Mouse (Mus musculus) hindbrain, embryonic 11.5 days (tissue): ENCODE results near the gene Pde6d. TPM values are rescaled to one million over a fixed set of nuclear protein-coding genes. Genes with fewer than 3 reads are reported as not detected.

ENCODE experiments used
- ATAC-seq: fragments of 200-750 bp; cut with Nextera tagmentation; 2 replicates; pipeline ENCODE4 v1.8.0; 2017; ENCODE audit warnings: mild to moderate bottlenecking, moderate TSS enrichment, moderate library complexity; ENCODE audit not compliant: low FRiP score
- DNase-seq: peaks from one replicate; pipeline ENCODE4 v3.0.0-alpha.2; 2015; ENCODE audit warnings: low spot score
- H3K27ac ChIP-seq: fragments of 300-500 bp; sonication (generic); 2 replicates; pipeline ENCODE4 v1.5.1; 2014; ENCODE audit warnings: mild to moderate bottlenecking, low read depth, low read length
- H3K27me3 ChIP-seq: fragments of 300-500 bp; sonication (generic); 2 replicates; pipeline ENCODE4 v1.6.1; 2014; ENCODE audit warnings: mild to moderate bottlenecking, low read length, moderate library complexity, mixed read lengths; ENCODE audit not compliant: control insufficient read depth, insufficient read depth
- H3K36me3 ChIP-seq: fragments of 300-500 bp; sonication (generic); 2 replicates; pipeline ENCODE4 v1.6.1; 2014; ENCODE audit warnings: mild to moderate bottlenecking, low read length, moderate library complexity, mixed read lengths; ENCODE audit not compliant: control insufficient read depth, insufficient read depth
- H3K4me1 ChIP-seq: fragments of 300-500 bp; sonication (generic); replicated peaks from 2 replicates; pipeline ENCODE4 v1.6.1; 2014; ENCODE audit warnings: low read length, mixed read lengths; ENCODE audit not compliant: control insufficient read depth, insufficient read depth
- H3K4me2 ChIP-seq: fragments of 300-500 bp; sonication (generic); replicated peaks from 2 replicates; pipeline ENCODE4 v1.6.1; 2014; ENCODE audit warnings: mild to moderate bottlenecking, low read depth, low read length
- H3K4me3 ChIP-seq: fragments of 300-500 bp; sonication (generic); 2 replicates; pipeline ENCODE4 v1.5.1; 2014; ENCODE audit warnings: low read depth, low read length
- H3K9ac ChIP-seq: fragments of 300-500 bp; sonication (generic); 2 replicates; pipeline ENCODE4 v1.6.1; 2014; ENCODE audit warnings: low read depth, low read length
- H3K9me3 ChIP-seq: fragments of 300-500 bp; sonication (generic); 2 replicates; pipeline ENCODE4 v1.6.1; 2016; ENCODE audit warnings: low read length; ENCODE audit not compliant: control insufficient read depth
- WGBS: fragments of 180-500 bp; shearing (Covaris S2); extraction: QIAGEN DNeasy Blood & Tissue Kit; methylation state at CpG from one replicate; pipeline ENCODE4 v1.1.7; 2014; 5-methylcytosine and 5-hydroxymethylcytosine counted together
- polyA plus RNA-seq: library from polyadenylated mRNA; unstranded; fragments of >200 nt; fragmentation: Nextera tagmentation; extraction: Ambion mirVana; gene quantifications from 2 replicates; pipeline ENCODE4 v1.2.1, GENCODE M21; 2014

The Pde6d gene
- 91.9 and 96.0 TPM in 2 replicates for polyA plus RNA-seq

DNA sequence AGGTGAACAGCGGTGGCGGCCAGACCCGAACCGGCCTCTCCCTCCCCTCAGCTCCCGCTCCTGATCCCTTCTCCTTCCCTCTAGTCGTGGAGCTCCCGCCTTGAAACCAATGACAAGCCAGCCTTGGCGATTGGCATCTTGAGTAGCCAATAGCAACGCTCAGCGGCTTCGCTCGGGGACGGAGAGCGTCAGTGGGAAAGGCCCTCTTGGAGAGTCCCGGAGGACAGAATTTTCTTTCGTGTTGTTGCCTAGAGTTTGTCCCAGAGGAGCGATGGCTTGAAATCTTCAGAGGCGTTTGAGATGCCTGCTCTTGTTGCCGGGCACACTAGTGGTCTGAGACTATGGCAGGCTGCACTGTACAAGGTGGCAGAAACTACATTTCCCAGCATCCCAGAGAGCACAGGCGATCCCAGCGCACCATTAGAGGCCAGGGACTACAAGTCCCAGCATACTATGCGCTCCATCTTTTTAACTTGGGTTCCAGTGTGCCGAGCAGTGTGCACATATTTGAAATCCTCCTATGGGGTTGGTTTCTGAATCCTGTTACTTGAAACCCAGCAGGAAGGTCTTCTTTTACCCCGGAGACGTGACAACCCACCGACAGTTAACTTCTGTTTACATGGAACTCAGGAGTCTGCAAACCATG is at the start of gene Pde6d, which contains the start of gene Cops7b:
Pde6d (minus strand) TSS at position 179 of the 646 bp plus-strand sequence.
Cops7b (plus strand) TSS at position 454 of the 646 bp plus-strand sequence.
- H3K27me3 ChIP-seq = no peaks in the 10 kb centered on the region

DNA sequence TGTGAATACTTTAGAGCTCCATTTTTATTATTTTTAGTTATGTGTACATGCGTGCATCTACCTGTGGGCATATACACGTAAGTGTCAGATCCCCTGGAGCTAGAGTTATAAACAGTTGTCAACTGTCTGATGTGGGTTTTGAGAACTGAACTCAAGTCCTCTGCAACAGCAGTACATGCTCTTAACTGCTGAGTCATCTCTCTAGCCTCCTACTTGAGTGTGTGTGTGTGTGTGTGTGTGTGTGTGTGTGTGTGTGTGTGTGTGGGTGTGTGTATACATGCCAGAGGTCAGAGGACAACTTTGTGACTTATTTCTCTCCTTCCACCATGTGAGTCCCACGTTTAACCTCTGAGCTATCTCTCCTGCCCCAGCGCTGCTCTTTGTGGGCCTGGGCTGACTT is 48.1 kb upstream of the Pde6d start:
- no peaks in the 10 kb centered on the region for H3K27me3 ChIP-seq
- no peak overlapping the region for H3K4me3 ChIP-seq
- ATAC-seq = no peak
- no peak overlapping the region for H3K4me2 ChIP-seq
- DNase-seq = no peak
- H3K9me3 ChIP-seq = no peaks in the 10 kb centered on the region
- no peak overlapping the region for H3K9ac ChIP-seq
- H3K27ac ChIP-seq = no peak overlapping the region
- no peaks in the 10 kb centered on the region for H3K36me3 ChIP-seq
- WGBS = 80% methylated on average over 4 of the region's 4 CpGs
- H3K4me1 ChIP-seq = no peaks in the 10 kb centered on the region

More for the DNA sequence above, at the start of gene Pde6d, which contains the start of gene Cops7b:
- peak; percentile 94 for DNase-seq
- Histone ChIP-seq H3K4me3 (peak within 1 kb of the TSS; percentile 70), H3K9me3 (no peaks in the 10 kb centered on the region), H3K4me1 (no peaks in the 10 kb centered on the region; the same call in 1 of the 2 replicates), H3K9ac (peak within 1 kb of the TSS; percentile 67), H3K27ac (no peak within 1 kb of the TSS), H3K36me3 (no peaks in the 10 kb centered on the region), H3K4me2 (peak within 1 kb of the TSS; percentile 72)
- under 1% methylated on average over 25 of the region's 26 CpGs for WGBS
- peak; percentile 98 for ATAC-seq

DNA sequence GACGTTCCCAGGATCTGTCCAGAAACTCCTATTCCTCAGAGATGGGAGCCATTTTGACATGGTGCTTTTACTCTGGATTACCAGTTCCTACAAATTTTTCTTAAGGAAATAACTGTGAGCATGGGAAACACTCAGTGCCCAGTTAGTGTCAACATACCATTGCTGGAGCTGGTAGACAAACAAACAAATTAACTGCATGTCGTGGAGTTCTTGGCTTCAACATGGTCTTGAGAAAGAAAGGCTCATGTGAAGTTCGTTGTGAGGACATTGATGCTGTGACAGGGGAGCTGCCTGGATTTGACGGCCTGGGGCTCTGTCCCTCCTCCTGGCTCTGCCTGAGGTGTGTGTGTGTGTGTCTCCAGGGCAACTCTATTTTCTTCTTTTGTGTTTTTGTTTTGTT is 47.5 kb upstream of the Pde6d start:
- no peaks in the 10 kb centered on the region for H3K9me3 ChIP-seq
- H3K27me3 ChIP-seq = no peaks in the 10 kb centered on the region
- no peak overlapping the region for H3K27ac ChIP-seq
- no peak for ATAC-seq
- no peaks in the 10 kb centered on the region for H3K36me3 ChIP-seq
- no peaks in the 10 kb centered on the region for H3K4me1 ChIP-seq
- DNase-seq = no peak
- H3K9ac ChIP-seq = no peak overlapping the region
- H3K4me2 ChIP-seq = no peak overlapping the region
- WGBS = 51% methylated on average over 4 of the region's 4 CpGs
- no peak overlapping the region for H3K4me3 ChIP-seq

DNA sequence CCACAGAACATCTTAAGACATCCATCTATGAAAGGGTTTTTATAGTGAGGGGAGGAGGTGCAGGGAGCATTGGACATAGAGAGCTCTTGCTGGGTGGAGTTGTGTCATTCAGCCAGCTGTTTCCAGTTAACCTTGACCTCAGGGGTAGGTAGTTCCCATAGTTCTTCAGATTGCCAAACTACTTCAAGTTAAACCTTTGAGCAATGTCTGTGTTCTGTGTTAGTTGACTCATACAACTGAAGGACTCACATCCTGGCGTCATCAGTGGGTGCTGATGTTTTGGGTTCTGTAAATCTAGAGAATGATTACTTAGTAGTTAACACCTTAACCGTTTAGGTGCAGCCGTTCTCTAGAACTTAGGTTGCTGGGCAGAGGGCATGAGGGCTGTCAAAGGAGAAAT is 45.8 kb upstream of the Pde6d start:
- Histone ChIP-seq H3K4me1 (no peaks in the 10 kb centered on the region), H3K4me3 (no peak overlapping the region), H3K9ac (no peak overlapping the region), H3K4me2 (no peak overlapping the region), H3K9me3 (no peaks in the 10 kb centered on the region), H3K27me3 (no peaks in the 10 kb centered on the region), H3K27ac (no peak overlapping the region), H3K36me3 (no peaks in the 10 kb centered on the region)
- no peak for ATAC-seq
- DNase-seq = no peak
- 73% methylated on average over 3 of the region's 3 CpGs for WGBS

DNA sequence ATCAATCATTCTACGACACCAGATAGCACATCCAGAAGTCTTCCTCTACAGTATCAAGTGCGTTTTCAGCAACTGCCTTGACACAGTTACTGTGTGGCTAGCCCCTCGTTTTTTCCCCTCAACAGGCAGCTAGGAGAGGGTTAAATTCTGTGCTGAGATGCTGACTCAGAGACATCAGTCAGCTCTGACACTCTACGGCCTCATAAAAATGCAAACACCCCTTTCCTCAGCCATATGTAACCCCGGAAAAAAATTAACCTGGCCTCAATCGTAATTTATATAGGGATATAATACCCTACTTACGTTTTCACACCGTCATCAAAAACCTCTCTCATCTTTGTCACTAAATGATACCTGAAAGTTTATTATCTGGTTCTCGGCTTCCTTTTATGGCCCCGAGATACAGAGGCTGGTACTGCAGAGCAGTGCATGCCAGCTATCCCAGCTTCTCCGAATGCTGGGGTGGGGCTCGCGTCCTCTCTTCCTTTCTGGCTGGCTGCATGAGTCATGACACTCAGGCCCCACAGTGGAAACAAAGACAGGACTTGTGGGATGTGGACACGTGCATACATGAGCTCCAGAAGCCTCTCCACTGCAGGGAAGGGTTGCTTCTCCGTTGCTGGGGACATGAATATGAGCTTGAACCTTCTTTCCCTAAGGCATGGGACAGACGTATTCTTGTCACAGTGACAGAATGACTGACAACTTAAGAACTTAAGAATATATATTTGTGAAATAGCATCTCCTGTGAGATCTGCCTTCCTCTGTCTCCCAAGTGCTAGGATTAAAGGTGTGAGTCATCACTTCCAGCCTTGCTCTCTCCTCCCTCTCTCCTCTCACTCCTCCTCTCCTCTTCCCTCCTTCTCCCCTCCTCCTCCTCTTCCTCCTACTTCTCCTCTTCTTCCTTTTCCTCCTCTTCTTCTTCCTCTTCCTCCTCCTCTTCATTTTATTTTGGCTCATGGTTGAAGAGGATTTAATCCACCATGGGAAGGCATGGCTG is 40.9 kb upstream of the Pde6d start:
- Histone ChIP-seq H3K9me3 (no peaks in the 10 kb centered on the region), H3K27ac (no peak overlapping the region), H3K36me3 (no peaks in the 10 kb centered on the region), H3K4me3 (no peak overlapping the region), H3K4me2 (no peak overlapping the region), H3K9ac (no peak overlapping the region), H3K27me3 (no peaks in the 10 kb centered on the region), H3K4me1 (no peaks in the 10 kb centered on the region)
- WGBS = 71% methylated on average over 16 of the region's 16 CpGs
- ATAC-seq = no peak
- DNase-seq = no peak

DNA sequence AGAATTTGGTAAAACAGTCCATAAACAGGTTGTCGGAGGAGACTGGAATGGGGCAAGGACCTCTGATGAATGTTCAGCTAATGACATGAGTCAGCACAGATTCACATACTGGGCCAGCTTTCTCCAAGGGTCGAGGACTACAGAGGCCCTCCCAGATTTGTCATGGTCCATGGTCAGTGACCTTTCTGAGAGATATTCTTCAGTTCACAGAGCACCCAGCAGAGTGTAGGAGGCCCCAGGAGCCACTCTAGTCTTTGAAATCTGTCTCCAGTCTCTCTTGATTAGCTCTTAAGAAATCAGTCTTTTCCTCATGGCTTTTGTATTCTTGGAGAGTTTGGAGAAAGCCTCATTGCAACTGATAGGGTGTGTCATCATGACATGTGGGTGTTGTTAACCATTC is 39.9 kb upstream of the Pde6d start:
- DNase-seq = no peak
- H3K4me1 ChIP-seq = no peaks in the 10 kb centered on the region
- H3K9ac ChIP-seq = no peak overlapping the region
- no peak overlapping the region for H3K4me2 ChIP-seq
- 69% methylated on average over 2 of the region's 2 CpGs for WGBS
- H3K4me3 ChIP-seq = no peak overlapping the region
- H3K27me3 ChIP-seq = no peaks in the 10 kb centered on the region
- ATAC-seq = no peak
- H3K9me3 ChIP-seq = no peaks in the 10 kb centered on the region
- H3K36me3 ChIP-seq = no peaks in the 10 kb centered on the region
- no peak overlapping the region for H3K27ac ChIP-seq

DNA sequence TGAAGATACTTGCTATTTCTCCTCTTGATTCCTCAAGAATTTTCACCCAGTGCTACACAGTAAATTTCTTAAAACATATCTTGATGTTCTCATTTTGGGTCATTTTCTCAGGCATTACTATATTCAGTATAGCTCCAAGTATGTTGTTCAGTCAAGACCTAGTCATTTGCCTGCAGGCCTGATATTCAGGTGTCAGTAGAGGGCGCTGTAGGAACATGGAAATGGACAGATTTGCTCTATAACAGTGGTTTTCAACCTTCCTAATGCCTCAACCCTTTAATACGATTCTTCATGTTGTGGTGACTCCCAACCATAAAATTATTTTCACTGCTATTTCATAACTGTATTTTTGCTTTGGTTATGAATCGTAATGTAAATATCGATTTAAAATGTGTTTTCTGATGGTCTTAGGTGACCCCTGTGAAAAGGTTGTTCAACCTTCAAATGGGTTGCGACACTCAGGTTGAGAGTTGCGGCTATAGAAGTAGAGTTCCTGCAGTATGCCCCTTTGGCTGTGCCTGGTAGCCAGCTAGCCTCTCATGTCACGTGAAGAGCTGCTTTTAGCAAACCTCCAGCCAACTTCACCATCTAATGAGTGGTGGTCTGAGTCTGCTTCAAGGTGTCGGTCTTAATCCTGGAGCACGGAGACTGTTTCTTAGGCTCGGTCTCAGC is 36.2 kb upstream of the Pde6d start:
- Histone ChIP-seq H3K36me3 (no peaks in the 10 kb centered on the region), H3K4me2 (no peak overlapping the region)
- no peak for ATAC-seq

DNA sequence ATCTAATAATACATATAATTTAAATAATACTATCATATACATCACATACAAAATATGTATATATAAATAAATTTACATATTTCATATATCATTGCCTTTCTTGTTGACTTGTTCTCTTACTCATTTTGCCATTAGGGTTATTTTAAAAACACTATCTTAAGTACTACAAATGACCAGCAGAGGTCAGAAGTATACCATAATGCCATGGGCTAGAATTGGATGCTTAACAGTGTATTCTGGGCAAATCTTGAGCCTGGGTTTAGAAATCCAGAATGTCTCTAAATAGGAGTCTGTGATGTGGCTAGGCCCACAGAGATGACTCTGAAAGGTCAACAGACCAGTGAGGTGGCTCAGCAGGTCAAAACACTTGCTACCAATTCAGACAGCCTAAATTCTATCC is 31.8 kb upstream of the Pde6d start:
- no peak overlapping the region for H3K4me2 ChIP-seq
- no peaks in the 10 kb centered on the region for H3K27me3 ChIP-seq
- H3K27ac ChIP-seq = no peak overlapping the region
- H3K9ac ChIP-seq = no peak overlapping the region
- H3K9me3 ChIP-seq = no peaks in the 10 kb centered on the region
- H3K36me3 ChIP-seq = no peaks in the 10 kb centered on the region; the same call in 1 of the 2 replicates
- DNase-seq = peak; percentile 23
- ATAC-seq = no peak
- H3K4me3 ChIP-seq = no peak overlapping the region
- no peaks in the 10 kb centered on the region for H3K4me1 ChIP-seq

More for the DNA sequence above, 36.2 kb upstream of the Pde6d start:
- H3K9ac ChIP-seq = no peak overlapping the region
- no peak overlapping the region for H3K4me3 ChIP-seq
- H3K4me1 ChIP-seq = no peaks in the 10 kb centered on the region
- H3K9me3 ChIP-seq = no peaks in the 10 kb centered on the region
- no peaks in the 10 kb centered on the region for H3K27me3 ChIP-seq
- WGBS = 59% methylated on average over 10 of the region's 10 CpGs
- H3K27ac ChIP-seq = no peak overlapping the region
- DNase-seq = peak; percentile 82
